ENCODE assay signal across 7 mouse cellular contexts in genomic region chr14:11161751-11162231, GRCm38 (mm10). TPM values are rescaled to one million over a fixed set of nuclear protein-coding genes. Genes with fewer than 3 reads are reported as not detected.
DNase-seq lines count a peak whose midpoint lies in the region; ATAC-seq and TF ChIP-seq lines count a peak whose summit lies in the region.

TSS of gene Fhit (minus strand) at chr14:11162035.

- H3K9ac ChIP-seq in limb, embryonic 11.5 days (ENCODE audit: low read length), result peak within 1 kb of the TSS; percentile 55
- H3K9ac ChIP-seq in midbrain, embryonic 13.5 days (replicated peaks), result peak within 1 kb of the TSS; percentile 74

- no peaks in the 10 kb centered on the region for H3K36me3 ChIP-seq in limb, embryonic 11.5 days (ENCODE audit: control insufficient read depth, insufficient read depth, low read length)
- no peaks in the 10 kb centered on the region for H3K36me3 ChIP-seq in midbrain, embryonic 13.5 days

- ATAC-seq in limb, embryonic 11.5 days (ENCODE audit: insufficient number of reproducible peaks, low FRiP score, low TSS enrichment, low read depth), result peak; percentile 98
- ATAC-seq in midbrain, embryonic 13.5 days, result peak; percentile 98

- H3K27me3 ChIP-seq in limb, embryonic 11.5 days (ENCODE audit: control insufficient read depth, insufficient read depth, low read length), result no peaks in the 10 kb centered on the region
- H3K27me3 ChIP-seq in midbrain, embryonic 13.5 days, result no peaks in the 10 kb centered on the region

- H3K4me2 ChIP-seq in limb, embryonic 11.5 days (ENCODE audit: low read depth, severe bottlenecking), result peak within 1 kb of the TSS; percentile 85
- peak within 1 kb of the TSS; percentile 71 for H3K4me2 ChIP-seq in midbrain, embryonic 13.5 days (replicated peaks)

- under 1% methylated on average over 28 of the region's 28 CpGs for WGBS in limb, embryonic 11.5 days
- WGBS in midbrain, embryonic 13.5 days, result under 1% methylated on average over 28 of the region's 28 CpGs

- TF ChIP-seq CTCF in brain, embryonic 14.5 days (IDR thresholded peaks at IDR 0.05; ENCODE audit: borderline replicate concordance, extremely low read depth, insufficient read depth, insufficient read length), result no peak
- TF ChIP-seq CTCF in embryonic fibroblast, embryonic 13.5 days (IDR thresholded peaks at IDR 0.05; ENCODE audit: borderline replicate concordance, insufficient read depth, low read length), result no peak

- DNase-seq in brain, embryonic 14.5 days (ENCODE audit: low read depth), result peak; percentile 98
- peak; percentile 93 to 94 for DNase-seq in heart, adult 9 months (ENCODE audit: low spot score in 2 of 2)
- DNase-seq in kidney, adult 8-10 months, result peak; percentile 95 to 97
- peak; percentile 90 for DNase-seq in limb, embryonic 11.5 days (ENCODE audit: low spot score)
- peak; percentile 30 for DNase-seq in spleen, adult 12 weeks (ENCODE audit: low spot score)

- no peaks in the 10 kb centered on the region for H3K9me3 ChIP-seq in limb, embryonic 11.5 days (ENCODE audit: control insufficient read depth, low read length)
- H3K9me3 ChIP-seq in midbrain, embryonic 13.5 days, result no peaks in the 10 kb centered on the region

- no peak for TF ChIP-seq POLR2A in brain, embryonic 14.5 days (IDR thresholded peaks at IDR 0.05; ENCODE audit: borderline replicate concordance, extremely low read depth, insufficient read depth, insufficient read length, poor library complexity, severe bottlenecking)
- TF ChIP-seq POLR2A in embryonic fibroblast, embryonic 13.5 days (IDR thresholded peaks at IDR 0.05; ENCODE audit: low read depth, low read length), result no peak; the same call in 1 of the 2 replicates

- H3K27ac ChIP-seq in embryonic fibroblast, embryonic 13.5 days (ENCODE audit: insufficient read depth, low read length), result no peak within 1 kb of the TSS
- H3K27ac ChIP-seq in limb, embryonic 11.5 days (replicated peaks; ENCODE audit: low read depth, low read length), result no peak within 1 kb of the TSS
- H3K27ac ChIP-seq in midbrain, embryonic 13.5 days, result peak within 1 kb of the TSS; percentile 67

- H3K4me1 ChIP-seq in embryonic fibroblast, embryonic 13.5 days (ENCODE audit: control insufficient read depth, insufficient read depth, low read length), result no peaks in the 10 kb centered on the region
- H3K4me1 ChIP-seq in limb, embryonic 11.5 days (ENCODE audit: control insufficient read depth, insufficient read depth, low read length), result no peaks in the 10 kb centered on the region
- H3K4me1 ChIP-seq in midbrain, embryonic 13.5 days (replicated peaks), result peaks cover 4% of the 10 kb centered on the region

- peak within 1 kb of the TSS; percentile 61 for H3K4me3 ChIP-seq in embryonic fibroblast, embryonic 13.5 days (ENCODE audit: insufficient read depth, low read length)
- peak within 1 kb of the TSS; percentile 54 for H3K4me3 ChIP-seq in limb, embryonic 11.5 days (ENCODE audit: low read depth, low read length)
- H3K4me3 ChIP-seq in midbrain, embryonic 13.5 days (replicated peaks), result peak within 1 kb of the TSS; percentile 65

RNA-seq across cellular contexts. Expression of gene Fhit, which starts in this region (rescaled TPM):
- polyA plus RNA-seq in brain, embryonic 14.5 days (2012; rRNA removed), result 4.2 and 5.3 TPM in 2 replicates
- polyA plus RNA-seq in embryonic fibroblast, embryonic 13.5 days (2011; ENCODE audit: insufficient read length, low read depth, missing spikeins), result 0.60 and 1.4 TPM in 2 replicates
- 1.7 and 2.4 TPM in 2 replicates for polyA plus RNA-seq in limb, embryonic 11.5 days (2014; fragmentation: Nextera tagmentation; extraction: Ambion mirVana)
- 6.6 and 7.8 TPM in 2 replicates for polyA plus RNA-seq in midbrain, embryonic 13.5 days (2015; fragmentation: Nextera tagmentation; extraction: Ambion mirVana)

Comparison
In these comparisons a context has a peak if more than half of its experiments do, and no peak if none do; other contexts are left out.
1. DNase-seq: peak in every context shown above with its lines; median percentile 98 in brain, embryonic 14.5 days; 96 in kidney, adult 8-10 months; 94 in heart, adult 9 months; 90 in limb, embryonic 11.5 days; 30 in spleen, adult 12 weeks.